Mouse (Mus musculus) midbrain, embryonic 15.5 days (tissue): Measurements from ENCODE around the gene Ubap1l. TPM values are rescaled to one million over a fixed set of nuclear protein-coding genes. Genes with fewer than 3 reads are reported as not detected.

ENCODE experiments used
- ATAC-seq: fragments of 200-750 bp; cut with Nextera tagmentation; replicated peaks from 2 replicates; pipeline ENCODE4 v1.8.0; 2017; ENCODE audit warnings: moderate TSS enrichment
- H3K27ac ChIP-seq: fragments of 300-500 bp; sonication (generic); 2 replicates; pipeline ENCODE4 v1.5.1; 2015; ENCODE audit warnings: mild to moderate bottlenecking, inconsistent platforms
- H3K27me3 ChIP-seq: fragments of 300-500 bp; sonication (generic); replicated peaks from 2 replicates; pipeline ENCODE4 v1.6.1; 2015; ENCODE audit warnings: inconsistent platforms
- H3K36me3 ChIP-seq: fragments of 300-500 bp; sonication (generic); replicated peaks from 2 replicates; pipeline ENCODE4 v1.6.1; 2015; ENCODE audit warnings: inconsistent platforms
- H3K4me1 ChIP-seq: fragments of 300-500 bp; sonication (generic); 2 replicates; pipeline ENCODE4 v1.6.1; 2015; ENCODE audit warnings: inconsistent platforms
- H3K4me2 ChIP-seq: fragments of 300-500 bp; sonication (generic); 2 replicates; pipeline ENCODE4 v1.6.1; 2015; ENCODE audit warnings: inconsistent platforms, mild to moderate bottlenecking, moderate library complexity
- H3K4me3 ChIP-seq: fragments of 300-500 bp; sonication (generic); 2 replicates; pipeline ENCODE4 v1.5.1; 2015; ENCODE audit warnings: mild to moderate bottlenecking, inconsistent platforms
- H3K9ac ChIP-seq: fragments of 300-500 bp; sonication (generic); 2 replicates; pipeline ENCODE4 v1.6.1; 2015; ENCODE audit warnings: mild to moderate bottlenecking, inconsistent platforms
- H3K9me3 ChIP-seq: fragments of 300-500 bp; sonication (generic); 2 replicates; pipeline ENCODE4 v1.6.1; 2016; ENCODE audit warnings: inconsistent platforms
- WGBS: fragments of 180-500 bp; shearing (Covaris S2); methylation state at CpG from one replicate; pipeline ENCODE4 v1.1.7; 2015; ENCODE audit warnings: mixed read lengths; 5-methylcytosine and 5-hydroxymethylcytosine counted together
- polyA plus RNA-seq: library from polyadenylated mRNA; unstranded; fragments of >200 nt; fragmentation: Nextera tagmentation; extraction: Ambion mirVana; gene quantifications from 2 replicates; pipeline ENCODE4 v1.2.1, GENCODE M21; 2015

Ubap1l gene
- polyA plus RNA-seq, 1 experiment from 2014 or later, result 2.7 TPM

DNA sequence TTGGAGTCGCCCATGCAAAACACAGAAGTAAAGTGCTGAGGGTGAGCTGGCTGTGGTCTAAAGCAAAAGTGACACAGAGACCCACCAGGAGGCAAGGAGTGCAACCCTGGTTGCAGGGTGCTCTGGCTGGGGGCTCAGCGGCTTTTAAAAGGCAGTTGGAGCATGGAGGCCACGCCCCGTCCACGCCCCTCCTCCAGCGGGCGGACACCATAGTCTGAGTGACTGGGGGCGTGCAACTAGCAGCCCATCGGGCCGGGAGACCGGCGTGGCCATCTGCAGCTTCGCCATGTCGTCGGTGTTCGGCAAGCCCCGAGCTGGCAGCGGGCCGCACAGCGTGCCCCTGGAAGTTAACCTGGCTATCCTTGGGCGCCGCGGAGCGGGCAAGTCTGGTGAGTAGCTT lies 37.4 kb downstream of the Ubap1l start, which contains the start of gene Rasl12:
Rasl12 (plus strand) TSS at position 228 of the 400 bp plus-strand sequence.
- H3K9ac ChIP-seq, result peak within 1 kb of the TSS; percentile 52
- under 1% methylated on average over 23 of the region's 24 CpGs for WGBS
- peak within 1 kb of the TSS; percentile 46 for H3K4me3 ChIP-seq
- peak within 1 kb of the TSS; percentile 64 for H3K4me2 ChIP-seq
- H3K27ac ChIP-seq, result no peak within 1 kb of the TSS
- no peaks in the 10 kb centered on the region for H3K36me3 ChIP-seq
- no peaks in the 10 kb centered on the region for H3K9me3 ChIP-seq
- peaks cover 9% of the 10 kb centered on the region for H3K4me1 ChIP-seq
- peak; percentile 62 for ATAC-seq
- H3K27me3 ChIP-seq, result no peaks in the 10 kb centered on the region

GRCm38 (mm10) chr9:65399934-65400333 lies 39.1 kb downstream of the Ubap1l start:
- no peak overlapping the region for H3K9ac ChIP-seq
- H3K4me3 ChIP-seq, result no peak overlapping the region
- no peak overlapping the region for H3K4me2 ChIP-seq
- 83% methylated on average over 6 of the region's 6 CpGs for WGBS
- ATAC-seq, result no peak
- no peaks in the 10 kb centered on the region for H3K27me3 ChIP-seq
- no peaks in the 10 kb centered on the region for H3K36me3 ChIP-seq
- no peaks in the 10 kb centered on the region for H3K9me3 ChIP-seq
- H3K27ac ChIP-seq, result no peak overlapping the region
- peaks cover 9% of the 10 kb centered on the region for H3K4me1 ChIP-seq

DNA sequence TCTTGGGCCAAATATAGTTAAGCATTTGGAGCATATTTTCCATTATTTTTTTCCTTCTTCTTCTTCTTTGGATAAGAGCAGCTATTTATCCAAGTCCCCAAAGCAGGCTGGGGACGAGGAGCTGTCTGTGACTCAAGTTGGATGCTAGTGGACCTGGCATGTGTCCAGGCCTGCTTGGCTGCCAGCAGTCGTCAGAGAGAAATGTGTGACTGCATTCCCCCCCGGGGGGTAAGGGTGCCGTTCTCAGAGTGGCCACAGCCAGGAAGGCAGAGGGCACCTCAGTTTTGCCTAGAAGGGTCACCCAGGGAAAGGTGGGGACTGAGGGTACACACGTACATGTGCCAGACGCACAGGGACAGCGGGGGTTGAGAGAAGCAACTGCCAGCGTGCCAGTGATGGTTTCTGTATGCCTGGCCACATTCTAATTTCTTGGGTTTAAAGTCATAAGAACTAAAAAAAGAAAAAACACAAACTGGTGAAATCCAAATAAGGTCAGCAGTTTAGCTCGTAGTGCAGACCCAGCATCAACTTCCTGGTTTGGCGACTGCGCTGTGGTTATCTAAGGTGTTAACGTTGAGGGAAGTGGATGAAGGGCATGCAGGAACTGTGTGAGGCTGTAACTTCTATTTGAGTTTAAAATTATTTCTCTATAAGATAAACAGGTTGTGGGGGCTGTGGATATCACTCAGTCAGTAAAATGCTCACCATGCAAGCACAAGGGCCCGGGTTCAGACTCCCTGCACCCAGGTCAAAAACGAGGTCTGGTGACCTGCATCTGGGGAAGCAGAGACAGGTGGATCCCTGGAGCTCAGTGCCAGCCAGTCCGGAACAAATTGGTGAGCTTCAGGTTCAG lies 43.7 kb downstream of the Ubap1l start:
- WGBS, result 74% methylated on average over 15 of the region's 15 CpGs
- no peak for ATAC-seq
- Histone ChIP-seq H3K36me3 (no peaks in the 10 kb centered on the region), H3K4me2 (no peak overlapping the region), H3K4me3 (no peak overlapping the region), H3K27me3 (no peaks in the 10 kb centered on the region), H3K9ac (no peak overlapping the region), H3K9me3 (no peaks in the 10 kb centered on the region), H3K4me1 (no peaks in the 10 kb centered on the region), H3K27ac (no peak overlapping the region)

DNA sequence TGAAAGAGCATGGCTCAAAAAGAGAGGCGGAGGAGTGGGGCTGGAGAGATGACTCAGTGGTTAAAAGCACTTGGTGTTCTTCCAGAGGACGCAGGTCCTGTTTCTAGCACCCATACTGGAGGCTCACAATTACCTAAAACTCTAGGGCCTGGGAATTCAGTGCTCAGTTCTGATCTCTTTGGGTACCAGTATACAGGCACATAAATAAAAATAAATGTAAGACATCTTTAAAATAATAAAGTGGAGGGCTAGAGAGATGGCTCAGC lies 44.3 kb downstream of the Ubap1l start:
- H3K36me3 ChIP-seq, result no peaks in the 10 kb centered on the region
- no peak overlapping the region for H3K4me2 ChIP-seq
- WGBS, result 82% methylated on average over 2 of the region's 2 CpGs
- no peak overlapping the region for H3K27ac ChIP-seq
- no peaks in the 10 kb centered on the region for H3K4me1 ChIP-seq
- no peak overlapping the region for H3K4me3 ChIP-seq
- ATAC-seq, result no peak
- no peak overlapping the region for H3K9ac ChIP-seq
- no peaks in the 10 kb centered on the region for H3K27me3 ChIP-seq
- H3K9me3 ChIP-seq, result no peaks in the 10 kb centered on the region

DNA sequence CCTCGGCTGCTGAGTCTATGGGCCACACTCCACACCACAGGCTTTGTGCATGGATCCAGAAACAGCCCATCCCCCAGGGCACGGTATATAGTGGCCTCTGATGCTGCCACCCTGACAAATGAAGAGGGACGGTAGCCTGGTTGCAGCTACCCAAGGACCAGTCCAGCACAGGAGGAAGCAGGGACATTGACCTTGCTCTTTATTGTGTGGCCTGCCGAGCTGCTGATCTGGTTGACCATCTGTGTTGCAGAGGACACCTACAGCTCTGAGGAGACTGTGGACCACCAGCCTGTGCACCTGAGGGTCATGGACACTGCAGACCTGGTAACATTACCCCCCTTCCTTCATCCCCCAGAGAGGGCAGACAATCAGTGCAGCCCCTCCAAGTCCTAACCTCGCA lies 46.5 kb downstream of the Ubap1l start:
- H3K4me3 ChIP-seq, result no peak overlapping the region
- no peak for ATAC-seq
- H3K4me2 ChIP-seq, result no peak overlapping the region
- H3K27ac ChIP-seq, result no peak overlapping the region
- no peaks in the 10 kb centered on the region for H3K4me1 ChIP-seq
- H3K9me3 ChIP-seq, result no peaks in the 10 kb centered on the region
- no peaks in the 10 kb centered on the region for H3K36me3 ChIP-seq
- WGBS, result 82% methylated on average over 5 of the region's 5 CpGs
- no peak overlapping the region for H3K9ac ChIP-seq
- H3K27me3 ChIP-seq, result no peaks in the 10 kb centered on the region

- Histone ChIP-seq H3K9me3 (no peaks in the 10 kb centered on the region), H3K27ac (no peak overlapping the region), H3K4me2 (no peak overlapping the region), H3K4me3 (no peak overlapping the region), H3K9ac (no peak overlapping the region), H3K27me3 (no peaks in the 10 kb centered on the region), H3K4me1 (no peaks in the 10 kb centered on the region), H3K36me3 (no peaks in the 10 kb centered on the region)
- WGBS, result 82% methylated on average over 3 of the region's 3 CpGs
- ATAC-seq, result no peak
Measured at GRCm38 (mm10) chr9:65407861-65408260, 47.0 kb downstream of the Ubap1l start.

DNA sequence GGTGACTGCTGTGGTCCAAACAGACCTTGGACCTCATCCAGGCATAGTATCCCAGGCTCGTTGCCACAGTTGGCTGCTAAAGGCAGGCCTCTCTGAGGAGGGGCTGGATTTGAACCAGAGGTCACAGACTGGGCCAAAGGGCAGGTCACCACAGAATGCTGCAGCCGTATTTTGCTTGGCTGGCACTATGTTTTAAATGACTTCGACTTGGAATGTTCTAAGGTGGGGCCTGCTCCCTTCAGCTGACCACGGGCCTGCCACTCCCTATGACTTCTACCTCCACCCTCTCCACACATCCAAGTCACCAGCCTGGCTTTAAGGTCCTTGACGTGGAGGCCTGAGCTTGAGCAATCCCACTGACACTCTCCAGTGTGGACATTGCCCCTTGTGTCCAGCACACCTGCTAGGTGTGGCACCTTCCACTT lies 48.0 kb downstream of the Ubap1l start:
- H3K36me3 ChIP-seq, result no peaks in the 10 kb centered on the region

DNA sequence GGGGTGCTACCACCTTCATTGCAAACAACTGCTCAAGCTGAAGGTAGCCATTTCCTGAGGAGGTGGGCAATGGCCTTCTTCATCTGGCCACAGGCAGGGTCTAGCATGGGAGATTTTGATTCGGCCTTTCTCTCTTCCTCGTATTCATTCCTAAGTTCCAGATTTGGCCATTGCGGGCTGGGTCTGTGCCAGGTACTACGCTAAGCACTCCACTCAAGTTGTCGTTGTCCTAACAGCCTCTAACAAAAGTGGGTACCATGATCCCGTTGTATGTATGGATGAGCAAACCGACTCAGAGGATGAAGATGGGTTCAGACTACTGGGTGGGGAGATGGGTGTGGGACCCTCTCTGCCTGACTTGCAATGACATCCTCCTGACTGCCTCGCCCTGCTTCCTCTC lies 49.5 kb downstream of the Ubap1l start:
- WGBS, result 85% methylated on average over 8 of the region's 8 CpGs
- no peaks in the 10 kb centered on the region for H3K36me3 ChIP-seq

More for the DNA sequence above, 48.0 kb downstream of the Ubap1l start:
- no peak overlapping the region for H3K9ac ChIP-seq
- H3K27me3 ChIP-seq, result no peaks in the 10 kb centered on the region
- ATAC-seq, result no peak
- H3K4me1 ChIP-seq, result no peaks in the 10 kb centered on the region
- H3K9me3 ChIP-seq, result no peaks in the 10 kb centered on the region
- H3K27ac ChIP-seq, result no peak overlapping the region
- H3K4me3 ChIP-seq, result no peak overlapping the region
- 72% methylated on average over 5 of the region's 5 CpGs for WGBS
- H3K4me2 ChIP-seq, result no peak overlapping the region

DNA sequence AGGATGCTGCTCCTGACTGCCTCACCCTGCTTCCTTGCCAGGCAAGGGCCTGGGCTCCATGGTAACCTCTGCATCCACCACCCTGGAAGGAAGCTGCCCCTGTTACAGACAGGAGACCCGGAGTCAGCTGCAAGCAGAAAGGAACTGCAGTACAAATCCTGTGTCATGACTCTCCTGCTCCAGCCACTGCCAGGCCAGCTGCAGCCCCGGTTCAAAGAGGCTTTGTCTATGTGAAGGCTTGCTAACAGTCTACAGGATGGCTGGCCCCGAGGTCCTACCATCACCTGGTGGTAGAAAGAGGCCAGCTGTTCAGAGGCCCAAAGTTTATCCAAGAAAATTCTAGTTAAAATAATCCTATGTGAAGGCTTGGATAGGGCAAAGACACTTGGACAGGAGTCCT lies 50.5 kb downstream of the Ubap1l start:
- Histone ChIP-seq H3K9ac (no peak overlapping the region), H3K4me3 (no peak overlapping the region), H3K4me1 (no peaks in the 10 kb centered on the region), H3K36me3 (no peaks in the 10 kb centered on the region), H3K27ac (no peak overlapping the region), H3K9me3 (no peaks in the 10 kb centered on the region), H3K4me2 (no peak overlapping the region), H3K27me3 (no peaks in the 10 kb centered on the region)
- no peak for ATAC-seq
- WGBS, result 86% methylated on average over 3 of the region's 3 CpGs

More for the DNA sequence above, 49.5 kb downstream of the Ubap1l start:
- Histone ChIP-seq H3K27ac (no peak overlapping the region), H3K4me2 (no peak overlapping the region), H3K27me3 (no peaks in the 10 kb centered on the region), H3K4me1 (no peaks in the 10 kb centered on the region), H3K4me3 (no peak overlapping the region), H3K9ac (no peak overlapping the region), H3K9me3 (no peaks in the 10 kb centered on the region)
- no peak for ATAC-seq

GRCm38 (mm10) chr9:65417738-65418137 lies 56.9 kb downstream of the Ubap1l start:
- 57% methylated on average over 3 of the region's 3 CpGs for WGBS
- H3K4me2 ChIP-seq, result no peak overlapping the region
- no peaks in the 10 kb centered on the region for H3K9me3 ChIP-seq
- no peaks in the 10 kb centered on the region for H3K4me1 ChIP-seq
- no peak overlapping the region for H3K9ac ChIP-seq
- no peaks in the 10 kb centered on the region for H3K36me3 ChIP-seq
- ATAC-seq, result no peak
- no peak overlapping the region for H3K4me3 ChIP-seq
- H3K27me3 ChIP-seq, result no peaks in the 10 kb centered on the region
- H3K27ac ChIP-seq, result no peak overlapping the region

DNA sequence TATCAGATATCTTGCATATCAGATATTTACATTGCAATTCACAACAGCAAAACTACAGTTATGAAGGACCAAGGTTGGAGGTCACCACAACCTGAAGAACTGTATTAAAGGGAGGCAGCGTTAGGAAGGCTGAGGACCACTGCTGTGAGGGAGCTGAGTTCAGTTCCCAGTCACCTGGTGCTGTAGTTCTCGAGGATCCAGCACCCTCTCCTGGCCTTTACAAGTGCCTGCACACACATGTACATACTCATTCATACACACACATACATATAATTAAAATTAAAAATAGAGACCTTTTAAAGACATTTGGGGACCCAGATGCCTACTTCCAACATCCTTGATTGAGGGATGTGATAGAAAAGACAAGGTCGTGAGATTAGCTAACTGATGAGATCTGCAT lies 58.8 kb downstream of the Ubap1l start:
- no peaks in the 10 kb centered on the region for H3K4me1 ChIP-seq
- no peaks in the 10 kb centered on the region for H3K9me3 ChIP-seq
- 73% methylated on average over 3 of the region's 3 CpGs for WGBS
- no peak overlapping the region for H3K4me3 ChIP-seq
- H3K9ac ChIP-seq, result no peak overlapping the region
- H3K36me3 ChIP-seq, result no peaks in the 10 kb centered on the region
- no peak overlapping the region for H3K27ac ChIP-seq
- no peaks in the 10 kb centered on the region for H3K27me3 ChIP-seq
- no peak for ATAC-seq
- H3K4me2 ChIP-seq, result no peak overlapping the region

GRCm38 (mm10) chr9:65422760-65423501 lies 62.1 kb downstream of the Ubap1l start, which contains the start of gene Slc51b:
TSS of gene Slc51b (minus strand) at chr9:65422955.
- Histone ChIP-seq H3K27me3 (no peaks in the 10 kb centered on the region), H3K36me3 (no peaks in the 10 kb centered on the region), H3K4me1 (no peaks in the 10 kb centered on the region), H3K9ac (no peak within 1 kb of the TSS), H3K27ac (no peak within 1 kb of the TSS), H3K4me3 (no peak within 1 kb of the TSS), H3K9me3 (no peaks in the 10 kb centered on the region), H3K4me2 (no peak within 1 kb of the TSS)
- WGBS, result 82% methylated on average over 11 of the region's 11 CpGs
- ATAC-seq, result no peak

DNA sequence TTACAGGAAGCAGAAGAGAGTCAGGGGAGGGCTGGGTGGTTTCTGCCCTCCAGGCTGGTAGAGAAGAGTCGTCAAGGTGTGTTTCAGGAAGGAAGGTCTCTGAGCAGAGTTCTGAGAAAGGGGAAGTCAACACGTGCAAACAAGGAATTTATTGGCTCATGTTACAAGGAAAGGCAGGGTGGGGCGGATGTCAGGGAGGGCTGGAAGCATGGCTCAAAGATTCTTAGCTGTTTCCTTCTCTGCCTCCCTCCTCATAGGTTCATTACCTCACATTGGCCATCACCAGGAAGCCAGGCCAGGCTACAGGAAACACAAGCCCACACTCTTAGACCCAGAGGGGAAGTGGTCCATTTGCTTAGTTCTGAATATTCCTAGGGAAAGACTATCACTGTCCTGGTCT lies 63.6 kb downstream of the Ubap1l start:
- WGBS, result 57% methylated on average over 3 of the region's 3 CpGs

More for the DNA sequence above, 63.6 kb downstream of the Ubap1l start:
- ATAC-seq, result no peak
- no peak overlapping the region for H3K9ac ChIP-seq
- H3K27me3 ChIP-seq, result no peaks in the 10 kb centered on the region
- no peaks in the 10 kb centered on the region for H3K36me3 ChIP-seq
- no peaks in the 10 kb centered on the region for H3K4me1 ChIP-seq
- H3K4me2 ChIP-seq, result no peak overlapping the region
- no peak overlapping the region for H3K27ac ChIP-seq
- no peaks in the 10 kb centered on the region for H3K9me3 ChIP-seq
- H3K4me3 ChIP-seq, result no peak overlapping the region
